Mouse (Mus musculus): ENCODE measurements around the gene Ascl5.

GRCm38 (mm10) chr1:136058594-136058993, 8.0 kb downstream of the Ascl5 start:
- TF ChIP-seq CTCF (IDR thresholded peaks at IDR 0.05; ENCODE audit: extremely low read depth, insufficient read depth, insufficient read length, insufficient replicate concordance) (no peak), POLR2A (IDR thresholded peaks at IDR 0.05; ENCODE audit: low read depth, low read length) (no peak)
